Mouse (Mus musculus): ENCODE measurements around the gene Dhx38. TPM values are rescaled to one million over a fixed set of nuclear protein-coding genes. Genes with fewer than 3 reads are reported as not detected.
A peak's percentile ranks its signal among the peaks of the same experiment; 100 is the strongest.

Gene Dhx38
- polyA plus RNA-seq, 1 experiment from 2014 or later = 28.8 TPM

GRCm38 (mm10) chr8:109536703-109537102, 29.0 kb downstream of the Dhx38 start:
- ATAC-seq (ENCODE audit: low FRiP score) = peak; percentile 67
- Histone ChIP-seq H3K4me1 (peaks cover 5% of the 10 kb centered on the region; the same call in 1 of the 2 replicates), H3K27me3 (no peaks in the 10 kb centered on the region), H3K4me3 (no peak overlapping the region), H3K36me3 (no peaks in the 10 kb centered on the region), H3K4me2 (replicated peaks) (peak overlapping the region; percentile 32; the same call in 1 of the 2 replicates), H3K27ac (peak overlapping the region; percentile 67; the same call in 1 of the 2 replicates), H3K9ac (no peak overlapping the region; the same call in 1 of the 2 replicates), H3K9me3 (replicated peaks) (no peaks in the 10 kb centered on the region)
- WGBS = 7% methylated on average over 5 of the region's 5 CpGs

GRCm38 (mm10) chr8:109535140-109535990, 30.3 kb downstream of the Dhx38 start:
- H3K4me1 ChIP-seq = peaks cover 5% of the 10 kb centered on the region; the same call in 1 of the 2 replicates
- no peaks in the 10 kb centered on the region for H3K36me3 ChIP-seq
- ATAC-seq (ENCODE audit: low FRiP score) = no peak
- 90% methylated on average over 19 of the region's 19 CpGs for WGBS
- H3K4me3 ChIP-seq = no peak overlapping the region
- no peak overlapping the region for H3K9ac ChIP-seq
- no peak overlapping the region for H3K27ac ChIP-seq
- no peak overlapping the region for H3K4me2 ChIP-seq (replicated peaks)
- no peaks in the 10 kb centered on the region for H3K9me3 ChIP-seq (replicated peaks)
- H3K27me3 ChIP-seq = no peaks in the 10 kb centered on the region

- no peak overlapping the region for H3K27ac ChIP-seq
- no peak overlapping the region for H3K4me3 ChIP-seq
- WGBS = 77% methylated on average over 2 of the region's 2 CpGs
- no peak for ATAC-seq (ENCODE audit: low FRiP score)
- H3K27me3 ChIP-seq = no peaks in the 10 kb centered on the region
- no peak overlapping the region for H3K9ac ChIP-seq
- no peaks in the 10 kb centered on the region for H3K36me3 ChIP-seq
- no peaks in the 10 kb centered on the region for H3K9me3 ChIP-seq (replicated peaks)
- H3K4me2 ChIP-seq (replicated peaks) = no peak overlapping the region
- H3K4me1 ChIP-seq = no peaks in the 10 kb centered on the region
These were observed 41.7 kb downstream of the Dhx38 start for GRCm38 (mm10) chr8:109524008-109524407.

- Histone ChIP-seq H3K9ac (no peak overlapping the region), H3K4me1 (no peaks in the 10 kb centered on the region), H3K36me3 (no peaks in the 10 kb centered on the region), H3K27ac (no peak overlapping the region), H3K4me3 (no peak overlapping the region), H3K4me2 (replicated peaks) (no peak overlapping the region), H3K27me3 (no peaks in the 10 kb centered on the region), H3K9me3 (replicated peaks) (no peaks in the 10 kb centered on the region)
- ATAC-seq (ENCODE audit: low FRiP score) = no peak
- 87% methylated on average over 5 of the region's 5 CpGs for WGBS
These were observed 60.1 kb downstream of the Dhx38 start for GRCm38 (mm10) chr8:109505560-109505959.

- Histone ChIP-seq H3K4me1 (no peaks in the 10 kb centered on the region), H3K4me2 (replicated peaks) (no peak overlapping the region), H3K4me3 (no peak overlapping the region), H3K27ac (no peak overlapping the region), H3K9me3 (replicated peaks) (no peaks in the 10 kb centered on the region), H3K27me3 (no peaks in the 10 kb centered on the region), H3K9ac (no peak overlapping the region), H3K36me3 (no peaks in the 10 kb centered on the region)
- WGBS = 66% methylated on average over 1 of the region's 1 CpGs
- no peak for ATAC-seq (ENCODE audit: low FRiP score)
These were observed 62.1 kb downstream of the Dhx38 start for GRCm38 (mm10) chr8:109503566-109503965.

- WGBS = 81% methylated on average over 16 of the region's 16 CpGs
- H3K27me3 ChIP-seq = no peaks in the 10 kb centered on the region
- H3K4me3 ChIP-seq = no peak overlapping the region
- no peak overlapping the region for H3K4me2 ChIP-seq (replicated peaks)
- ATAC-seq (ENCODE audit: low FRiP score) = no peak
- no peak overlapping the region for H3K27ac ChIP-seq
- H3K4me1 ChIP-seq = no peaks in the 10 kb centered on the region
- H3K9ac ChIP-seq = no peak overlapping the region
- H3K36me3 ChIP-seq = no peaks in the 10 kb centered on the region
- H3K9me3 ChIP-seq (replicated peaks) = no peaks in the 10 kb centered on the region
These were observed 66.5 kb downstream of the Dhx38 start for GRCm38 (mm10) chr8:109499009-109499717.

Other genes starting within 250 kb of the Dhx38 start
- 2.9 and 3.3 TPM in 2 replicates for gene Pmfbp1, start 71.8 kb downstream of the Dhx38 start, polyA plus RNA-seq (2016; fragmentation: Nextera tagmentation; extraction: Ambion mirVana)
- gene Txnl4b, start within 50 bp of the Dhx38 start, polyA plus RNA-seq (2016; fragmentation: Nextera tagmentation; extraction: Ambion mirVana) = 24.9 and 25.8 TPM in 2 replicates
- gene Hp, start 13.3 kb upstream of the Dhx38 start, polyA plus RNA-seq (2016; fragmentation: Nextera tagmentation; extraction: Ambion mirVana) = 0.77 and 1.2 TPM in 2 replicates
- gene Dhodh, start 42.8 kb upstream of the Dhx38 start, polyA plus RNA-seq (2016; fragmentation: Nextera tagmentation; extraction: Ambion mirVana) = 36.5 and 38.8 TPM in 2 replicates
- 0.08 and 0.22 TPM in 2 replicates for gene Pkd1l3, start 48.7 kb upstream of the Dhx38 start, polyA plus RNA-seq (2016; fragmentation: Nextera tagmentation; extraction: Ambion mirVana)
- gene Ist1, start 127.4 kb upstream of the Dhx38 start, polyA plus RNA-seq (2016; fragmentation: Nextera tagmentation; extraction: Ambion mirVana) = 185 and 186 TPM in 2 replicates
- 77.0 and 80.2 TPM in 2 replicates for gene Zfp821, start 139.7 kb upstream of the Dhx38 start, polyA plus RNA-seq (2016; fragmentation: Nextera tagmentation; extraction: Ambion mirVana)
- 8.1 and 8.4 TPM in 2 replicates for gene Atxn1l, start 171.9 kb upstream of the Dhx38 start, polyA plus RNA-seq (2016; fragmentation: Nextera tagmentation; extraction: Ambion mirVana)
- gene Ap1g1, start 212.7 kb upstream of the Dhx38 start, polyA plus RNA-seq (2016; fragmentation: Nextera tagmentation; extraction: Ambion mirVana) = 61.5 and 70.5 TPM in 2 replicates